Mouse (Mus musculus): ENCODE measurements around the gene Pms2.

Gene Pms2

GRCm38 (mm10) chr5:143909417-143910400 lies at the start of gene Pms2, which contains the start of gene Aimp2:
TSS of gene Pms2 (plus strand) at chr5:143909964.
TSS of gene Aimp2 (minus strand) at chr5:143909847.
- peak; percentile 90 for DNase-seq

- DNase-seq: no peak
Measured at GRCm38 (mm10) chr5:143871547-143872169, 38.1 kb upstream of the Pms2 start.

GRCm38 (mm10) chr5:143874571-143874970 lies 35.2 kb upstream of the Pms2 start:
- no peak for DNase-seq

GRCm38 (mm10) chr5:143885274-143885673 lies 24.5 kb upstream of the Pms2 start:
- no peak for DNase-seq

GRCm38 (mm10) chr5:143890741-143891140 lies 19.0 kb upstream of the Pms2 start:
- DNase-seq: no peak

GRCm38 (mm10) chr5:143892255-143892886 lies 17.4 kb upstream of the Pms2 start:
- no peak for DNase-seq

- no peak for DNase-seq
Measured at GRCm38 (mm10) chr5:143893396-143893795, 16.4 kb upstream of the Pms2 start.

- no peak for DNase-seq
Measured at GRCm38 (mm10) chr5:143897635-143898330, 12.0 kb upstream of the Pms2 start, which contains the start of gene Ankrd61. TSS of gene Ankrd61 (minus strand) at chr5:143897685.

- peak; percentile 31 for DNase-seq
Measured at GRCm38 (mm10) chr5:143902111-143902510, 7.7 kb upstream of the Pms2 start.

- DNase-seq: no peak
Measured at GRCm38 (mm10) chr5:143903813-143904212, 6.0 kb upstream of the Pms2 start.

- no peak for DNase-seq
Measured at GRCm38 (mm10) chr5:143906429-143906828, 3.3 kb upstream of the Pms2 start.

GRCm38 (mm10) chr5:143908926-143909325 lies 838 bp upstream of the Pms2 start:
- DNase-seq: no peak

GRCm38 (mm10) chr5:143916221-143916620 lies 6.5 kb downstream of the Pms2 start:
- DNase-seq: no peak

GRCm38 (mm10) chr5:143917418-143917817 lies 7.7 kb downstream of the Pms2 start:
- no peak for DNase-seq

GRCm38 (mm10) chr5:143918120-143918519 lies 8.4 kb downstream of the Pms2 start:
- DNase-seq: no peak

GRCm38 (mm10) chr5:143924781-143925452 lies 15.2 kb downstream of the Pms2 start:
- DNase-seq: no peak

GRCm38 (mm10) chr5:143927875-143928274 lies 18.1 kb downstream of the Pms2 start, which contains the start of gene Gm42421:
TSS of gene Gm42421 (plus strand) at chr5:143928175.
- DNase-seq: no peak

GRCm38 (mm10) chr5:143929291-143929690 lies 19.5 kb downstream of the Pms2 start:
- DNase-seq: no peak

GRCm38 (mm10) chr5:143930656-143931055 lies 20.9 kb downstream of the Pms2 start:
- no peak for DNase-seq

GRCm38 (mm10) chr5:143931863-143932580 lies 22.3 kb downstream of the Pms2 start:
- DNase-seq: no peak

GRCm38 (mm10) chr5:143932831-143933230 lies 23.1 kb downstream of the Pms2 start, which contains the start of gene Rsph10b:
TSS of gene Rsph10b (plus strand) at chr5:143933035.
- DNase-seq: no peak
